Mouse (Mus musculus) forebrain, embryonic 16.5 days (tissue): ENCODE results near the gene Drd3. TPM values are rescaled to one million over a fixed set of nuclear protein-coding genes. Genes with fewer than 3 reads are reported as not detected.
A peak's percentile ranks its signal among the peaks of the same experiment; 100 is the strongest.

Source experiments
- ATAC-seq: fragments of 200-750 bp; cut with Nextera tagmentation; 2 replicates; pipeline ENCODE4 v1.8.0; 2017; ENCODE audit warnings: mild to moderate bottlenecking, moderate library complexity
- H3K27ac ChIP-seq: fragments of 300-500 bp; sonication (generic); 2 replicates; pipeline ENCODE4 v1.5.1; 2014; ENCODE audit warnings: low read length, control low read depth
- H3K27me3 ChIP-seq: fragments of 300-500 bp; sonication (generic); replicated peaks from 2 replicates; pipeline ENCODE4 v1.6.1; 2014; ENCODE audit warnings: low read length; ENCODE audit not compliant: control insufficient read depth, insufficient read depth
- H3K36me3 ChIP-seq: fragments of 300-500 bp; sonication (generic); 2 replicates; pipeline ENCODE4 v1.6.1; 2014; ENCODE audit not compliant: control insufficient read depth, insufficient read depth
- H3K4me1 ChIP-seq: fragments of 300-500 bp; sonication (generic); replicated peaks from 2 replicates; pipeline ENCODE4 v1.6.1; 2014; ENCODE audit warnings: low read length; ENCODE audit not compliant: control insufficient read depth, insufficient read depth
- H3K4me2 ChIP-seq: fragments of 300-500 bp; sonication (generic); 2 replicates; pipeline ENCODE4 v1.6.1; 2014; ENCODE audit warnings: mild to moderate bottlenecking, low read length, control low read depth
- H3K4me3 ChIP-seq: fragments of 300-500 bp; sonication (generic); replicated peaks from 2 replicates; pipeline ENCODE4 v1.5.1; 2014; ENCODE audit warnings: mild to moderate bottlenecking, low read length, control low read depth
- H3K9ac ChIP-seq: fragments of 300-500 bp; sonication (generic); replicated peaks from 2 replicates; pipeline ENCODE4 v1.6.1; 2014; ENCODE audit warnings: low read depth, low read length, control low read depth
- H3K9me3 ChIP-seq: fragments of 300-500 bp; sonication (generic); 2 replicates; pipeline ENCODE4 v1.6.1; 2016; ENCODE audit warnings: low read length; ENCODE audit not compliant: control insufficient read depth
- WGBS: fragments of 180-500 bp; shearing (Covaris S2); extraction: QIAGEN DNeasy Blood & Tissue Kit; methylation state at CpG from one replicate; pipeline ENCODE4 v1.1.7; 2014; 5-methylcytosine and 5-hydroxymethylcytosine counted together
- polyA plus RNA-seq: library from polyadenylated mRNA; unstranded; fragments of >200 nt; fragmentation: Nextera tagmentation; extraction: Ambion mirVana; gene quantifications from 2 replicates; pipeline ENCODE4 v1.2.1, GENCODE M21; 2015

Drd3 gene
- not detected in 2 replicates for polyA plus RNA-seq

- no peak for ATAC-seq
- WGBS, result 10% methylated on average over 7 of the region's 7 CpGs
Observed at GRCm38 (mm10) chr16:43753751-43754150, at the start of gene Drd3. Gene Drd3, plus strand, starts transcription at chr16:43754026.

GRCm38 (mm10) chr16:43708335-43709061 is 45.3 kb upstream of the Drd3 start:
- Histone ChIP-seq H3K4me1 (peaks cover 7% of the 10 kb centered on the region; the same call in 1 of the 2 replicates), H3K9ac (no peak overlapping the region), H3K9me3 (no peaks in the 10 kb centered on the region), H3K4me3 (no peak overlapping the region), H3K27me3 (no peaks in the 10 kb centered on the region), H3K36me3 (no peaks in the 10 kb centered on the region), H3K4me2 (no peak overlapping the region), H3K27ac (peak overlapping the region; percentile 20; the same call in 1 of the 2 replicates)
- ATAC-seq, result no peak
- 68% methylated on average over 13 of the region's 13 CpGs for WGBS

More at GRCm38 (mm10) chr16:43753751-43754150, at the start of gene Drd3:
- Histone ChIP-seq H3K27me3 (no peaks in the 10 kb centered on the region), H3K27ac (no peak within 1 kb of the TSS), H3K9ac (0 out of 2 replicates have a peak within 1 kb of the TSS, but pooled peaks have one; percentile 23), H3K4me2 (peak within 1 kb of the TSS; percentile 18; the same call in 1 of the 2 replicates), H3K9me3 (no peaks in the 10 kb centered on the region), H3K4me3 (no peak within 1 kb of the TSS), H3K4me1 (peaks cover 3% of the 10 kb centered on the region), H3K36me3 (no peaks in the 10 kb centered on the region)

GRCm38 (mm10) chr16:43709062-43709413 is 44.8 kb upstream of the Drd3 start:
- ATAC-seq, result peak; percentile 32; the same call in 1 of the 2 replicates
- H3K4me3 ChIP-seq, result no peak overlapping the region
- H3K27ac ChIP-seq, result peak overlapping the region; percentile 20

GRCm38 (mm10) chr16:43709432-43710133 is 44.2 kb upstream of the Drd3 start:
- Histone ChIP-seq H3K9me3 (no peaks in the 10 kb centered on the region), H3K9ac (no peak overlapping the region), H3K4me3 (no peak overlapping the region), H3K27ac (peak overlapping the region; percentile 34; the same call in 1 of the 2 replicates), H3K4me2 (peak overlapping the region; percentile 20; the same call in 1 of the 2 replicates), H3K4me1 (peaks cover 7% of the 10 kb centered on the region; the same call in 1 of the 2 replicates), H3K27me3 (no peaks in the 10 kb centered on the region), H3K36me3 (no peaks in the 10 kb centered on the region)
- WGBS, result 35% methylated on average over 9 of the region's 9 CpGs
- ATAC-seq, result peak; percentile 76

More at GRCm38 (mm10) chr16:43709062-43709413, 44.8 kb upstream of the Drd3 start:
- Histone ChIP-seq H3K4me2 (no peak overlapping the region), H3K4me1 (peaks cover 7% of the 10 kb centered on the region; the same call in 1 of the 2 replicates), H3K9ac (no peak overlapping the region), H3K36me3 (no peaks in the 10 kb centered on the region), H3K9me3 (no peaks in the 10 kb centered on the region), H3K27me3 (no peaks in the 10 kb centered on the region)
- 79% methylated on average over 15 of the region's 15 CpGs for WGBS

- H3K27ac ChIP-seq, result no peak overlapping the region
- no peak overlapping the region for H3K4me3 ChIP-seq
Observed at GRCm38 (mm10) chr16:43710134-43710475, 43.7 kb upstream of the Drd3 start.

GRCm38 (mm10) chr16:43710651-43711050 is 43.2 kb upstream of the Drd3 start:
- Histone ChIP-seq H3K9ac (no peak overlapping the region), H3K4me2 (no peak overlapping the region), H3K9me3 (no peaks in the 10 kb centered on the region), H3K27me3 (no peaks in the 10 kb centered on the region), H3K36me3 (no peaks in the 10 kb centered on the region), H3K4me1 (peaks cover 7% of the 10 kb centered on the region; the same call in 1 of the 2 replicates), H3K27ac (no peak overlapping the region), H3K4me3 (no peak overlapping the region)
- no peak for ATAC-seq
- WGBS, result 86% methylated on average over 11 of the region's 11 CpGs

More at GRCm38 (mm10) chr16:43710134-43710475, 43.7 kb upstream of the Drd3 start:
- H3K36me3 ChIP-seq, result no peaks in the 10 kb centered on the region
- no peaks in the 10 kb centered on the region for H3K9me3 ChIP-seq
- H3K4me2 ChIP-seq, result no peak overlapping the region
- peaks cover 7% of the 10 kb centered on the region; the same call in 1 of the 2 replicates for H3K4me1 ChIP-seq
- H3K9ac ChIP-seq, result no peak overlapping the region
- 54% methylated on average over 6 of the region's 6 CpGs for WGBS
- H3K27me3 ChIP-seq, result no peaks in the 10 kb centered on the region
- no peak for ATAC-seq

- WGBS, result 89% methylated on average over 7 of the region's 7 CpGs
- no peaks in the 10 kb centered on the region for H3K9me3 ChIP-seq
- no peak overlapping the region for H3K4me2 ChIP-seq
- no peak overlapping the region for H3K9ac ChIP-seq
- no peak overlapping the region for H3K27ac ChIP-seq
- no peaks in the 10 kb centered on the region for H3K27me3 ChIP-seq
- H3K4me3 ChIP-seq, result no peak overlapping the region
- ATAC-seq, result no peak
- peaks cover 7% of the 10 kb centered on the region; the same call in 1 of the 2 replicates for H3K4me1 ChIP-seq
- no peaks in the 10 kb centered on the region for H3K36me3 ChIP-seq
Observed at GRCm38 (mm10) chr16:43711361-43711760, 42.5 kb upstream of the Drd3 start.

GRCm38 (mm10) chr16:43724444-43724843 is 29.4 kb upstream of the Drd3 start:
- no peak overlapping the region for H3K4me3 ChIP-seq
- no peak overlapping the region for H3K9ac ChIP-seq
- no peak overlapping the region for H3K27ac ChIP-seq
- WGBS, result 71% methylated on average over 3 of the region's 3 CpGs
- no peaks in the 10 kb centered on the region for H3K9me3 ChIP-seq
- H3K4me2 ChIP-seq, result no peak overlapping the region
- H3K4me1 ChIP-seq, result no peaks in the 10 kb centered on the region
- no peaks in the 10 kb centered on the region for H3K27me3 ChIP-seq
- ATAC-seq, result no peak
- no peaks in the 10 kb centered on the region for H3K36me3 ChIP-seq

GRCm38 (mm10) chr16:43729506-43730221 is 24.2 kb upstream of the Drd3 start:
- no peak overlapping the region for H3K4me3 ChIP-seq

More at GRCm38 (mm10) chr16:43729506-43730221, 24.2 kb upstream of the Drd3 start:
- Histone ChIP-seq H3K9ac (no peak overlapping the region), H3K4me2 (no peak overlapping the region), H3K9me3 (no peaks in the 10 kb centered on the region), H3K4me1 (peaks cover 8% of the 10 kb centered on the region), H3K27ac (no peak overlapping the region), H3K36me3 (no peaks in the 10 kb centered on the region), H3K27me3 (no peaks in the 10 kb centered on the region)
- WGBS, result 92% methylated on average over 8 of the region's 8 CpGs
- ATAC-seq, result no peak
